Mouse (Mus musculus): ENCODE measurements around the gene Sox30. TPM values are rescaled to one million over a fixed set of nuclear protein-coding genes. Genes with fewer than 3 reads are reported as not detected.

Sox30 gene
- polyA plus RNA-seq, 1 experiment: 184 TPM

DNA sequence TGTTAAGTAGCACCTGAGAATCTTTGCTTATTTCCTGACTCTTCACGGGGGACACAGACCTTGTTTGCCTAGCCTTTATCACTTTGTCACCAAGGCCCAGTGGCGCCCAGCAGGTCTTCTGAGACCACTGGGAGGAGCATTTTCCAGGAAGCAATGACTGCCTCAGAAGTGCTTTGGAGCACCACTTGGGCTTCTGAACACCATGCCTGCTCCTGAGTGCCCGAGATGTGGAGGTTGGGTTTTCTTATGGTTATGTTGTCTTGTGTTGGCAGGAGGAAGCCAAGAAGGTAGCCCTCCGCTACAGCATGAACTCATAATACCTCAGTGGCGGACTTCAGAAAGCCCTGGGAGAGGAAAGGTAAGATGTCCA lies 80.5 kb downstream of the Sox30 start:
- no peaks in the 10 kb centered on the region; the same call in 1 of the 2 replicates for H3K27me3 ChIP-seq (ENCODE audit: control insufficient read depth, insufficient read depth, low read length)
- TF ChIP-seq CTCF (IDR thresholded peaks at IDR 0.05; ENCODE audit: control insufficient read depth, insufficient read depth, insufficient replicate concordance, low read depth, low read length): no peak
- H3K4me3 ChIP-seq (ENCODE audit: control insufficient read depth, low read depth, low read length): no peak overlapping the region
- no peaks in the 10 kb centered on the region for H3K36me3 ChIP-seq (ENCODE audit: control insufficient read depth, insufficient read depth, low read length)
- H3K27ac ChIP-seq (ENCODE audit: control insufficient read depth, insufficient read depth, low read depth, low read length): no peak overlapping the region
- peaks cover 12% of the 10 kb centered on the region for H3K4me1 ChIP-seq (ENCODE audit: control insufficient read depth, insufficient read depth, low read length)

DNA sequence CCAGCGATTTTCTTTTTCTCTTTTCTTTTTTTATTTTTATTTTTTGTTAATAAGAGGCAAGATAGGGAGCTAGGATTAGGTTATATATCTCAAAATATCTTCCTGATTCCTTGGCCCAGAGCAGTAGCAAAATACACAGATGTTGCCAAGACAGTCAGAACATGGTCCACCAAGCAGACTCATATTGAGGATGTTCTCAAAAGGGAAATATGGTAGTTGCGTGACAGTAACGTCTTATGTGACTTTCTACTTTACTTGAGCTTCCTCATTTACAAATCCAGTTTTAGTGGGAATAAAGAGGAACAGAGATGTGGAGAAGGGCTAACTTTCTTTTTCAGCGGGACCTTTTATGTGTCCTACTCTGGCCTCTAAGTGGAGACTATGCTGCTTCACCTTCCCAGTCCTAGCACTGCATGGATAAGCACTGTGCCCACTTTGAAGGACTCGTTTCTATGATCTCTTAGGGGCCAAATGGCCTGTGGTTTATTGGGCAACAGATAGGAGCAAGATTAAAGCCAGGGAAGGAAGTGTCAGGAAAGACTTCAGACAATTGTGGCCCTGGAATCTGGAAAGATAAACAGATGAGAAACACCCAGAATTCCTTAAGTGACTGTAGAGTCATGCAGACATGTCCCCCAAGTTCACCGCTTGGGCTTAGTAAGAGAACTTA lies 81.8 kb downstream of the Sox30 start:
- H3K27ac ChIP-seq (ENCODE audit: control insufficient read depth, insufficient read depth, low read depth, low read length): no peak overlapping the region
- no peaks in the 10 kb centered on the region for H3K36me3 ChIP-seq (ENCODE audit: control insufficient read depth, insufficient read depth, low read length)
- no peak for TF ChIP-seq CTCF (IDR thresholded peaks at IDR 0.05; ENCODE audit: control insufficient read depth, insufficient read depth, insufficient replicate concordance, low read depth, low read length)
- no peak for TF ChIP-seq POLR2A (IDR thresholded peaks at IDR 0.05; ENCODE audit: control insufficient read depth, low read depth, low read length)
- H3K4me3 ChIP-seq (ENCODE audit: control insufficient read depth, low read depth, low read length): no peak overlapping the region
- no peaks in the 10 kb centered on the region for H3K27me3 ChIP-seq (ENCODE audit: control insufficient read depth, insufficient read depth, low read length)
- H3K4me1 ChIP-seq (ENCODE audit: control insufficient read depth, insufficient read depth, low read length): peaks cover 1% of the 10 kb centered on the region; the same call in 1 of the 2 replicates

DNA sequence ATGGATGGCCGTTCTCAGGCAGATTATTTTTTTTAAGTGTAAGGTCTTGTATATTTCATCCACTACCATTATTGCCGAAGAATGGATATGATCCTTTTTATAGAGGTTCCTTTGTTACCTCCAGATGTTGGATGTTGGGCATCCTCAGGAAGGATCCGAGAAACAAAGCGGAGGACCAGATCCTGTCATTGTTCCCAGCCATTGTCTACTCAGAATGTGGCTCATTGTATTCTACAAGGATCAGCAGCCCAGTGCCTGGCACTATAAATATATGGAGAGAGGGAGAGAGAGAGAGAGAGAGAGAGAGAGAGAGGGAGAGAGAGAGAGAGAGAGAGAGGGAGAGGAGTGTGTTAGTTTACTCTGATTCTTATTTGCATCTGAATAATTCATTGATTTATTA lies 82.5 kb downstream of the Sox30 start:
- H3K4me1 ChIP-seq (ENCODE audit: control insufficient read depth, insufficient read depth, low read length): no peaks in the 10 kb centered on the region
- no peaks in the 10 kb centered on the region for H3K27me3 ChIP-seq (ENCODE audit: control insufficient read depth, insufficient read depth, low read length)
- no peaks in the 10 kb centered on the region for H3K36me3 ChIP-seq (ENCODE audit: control insufficient read depth, insufficient read depth, low read length)
- no peak for TF ChIP-seq POLR2A (IDR thresholded peaks at IDR 0.05; ENCODE audit: control insufficient read depth, low read depth, low read length)
- no peak for TF ChIP-seq CTCF (IDR thresholded peaks at IDR 0.05; ENCODE audit: control insufficient read depth, insufficient read depth, insufficient replicate concordance, low read depth, low read length)
- H3K27ac ChIP-seq (ENCODE audit: control insufficient read depth, insufficient read depth, low read depth, low read length): no peak overlapping the region
- H3K4me3 ChIP-seq (ENCODE audit: control insufficient read depth, low read depth, low read length): no peak overlapping the region

DNA sequence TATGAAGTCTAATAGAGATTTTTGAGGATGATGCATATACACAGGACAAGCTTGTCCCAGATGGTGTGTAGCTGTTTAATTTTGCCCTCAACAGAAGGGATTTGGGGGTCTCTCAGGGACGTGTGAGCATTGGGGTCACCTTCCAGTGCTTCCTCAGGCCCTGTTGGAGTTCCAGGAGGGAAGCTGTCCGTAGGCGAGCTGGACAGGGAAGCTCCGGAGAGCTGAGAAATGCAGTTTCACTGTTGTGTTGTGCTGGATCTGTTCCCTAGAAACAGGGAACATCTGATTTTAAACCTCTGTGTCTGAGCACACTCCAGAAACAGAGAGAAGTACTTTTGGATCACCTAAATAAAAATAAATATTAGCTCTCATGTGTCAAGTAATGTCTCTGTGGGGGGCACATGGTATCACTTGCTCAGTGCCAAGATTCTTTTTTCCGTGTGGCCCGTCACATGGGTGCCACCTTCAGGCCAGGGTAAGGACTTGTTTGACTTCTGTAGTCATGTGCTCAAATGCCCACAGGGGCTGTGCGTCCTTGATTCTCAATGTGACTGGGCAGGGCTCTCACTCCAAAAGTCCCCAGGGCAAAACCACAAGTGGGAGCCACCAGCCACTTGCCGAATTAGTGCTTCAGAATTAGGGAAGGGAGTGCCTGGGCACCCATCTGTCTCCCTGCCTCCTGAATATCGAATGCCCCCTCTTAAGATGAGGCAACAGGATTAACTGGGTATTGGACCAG lies 83.1 kb downstream of the Sox30 start:
- Histone ChIP-seq H3K4me1 (ENCODE audit: control insufficient read depth, insufficient read depth, low read length) (no peaks in the 10 kb centered on the region), H3K27ac (ENCODE audit: control insufficient read depth, insufficient read depth, low read depth, low read length) (no peak overlapping the region), H3K36me3 (ENCODE audit: control insufficient read depth, insufficient read depth, low read length) (no peaks in the 10 kb centered on the region), H3K4me3 (ENCODE audit: control insufficient read depth, low read depth, low read length) (no peak overlapping the region), H3K27me3 (ENCODE audit: control insufficient read depth, insufficient read depth, low read length) (no peaks in the 10 kb centered on the region)
- no peak for TF ChIP-seq POLR2A (IDR thresholded peaks at IDR 0.05; ENCODE audit: control insufficient read depth, low read depth, low read length)
- 0 out of 2 replicates have a peak, but pooled peaks have one; percentile 21 for TF ChIP-seq CTCF (IDR thresholded peaks at IDR 0.05; ENCODE audit: control insufficient read depth, insufficient read depth, insufficient replicate concordance, low read depth, low read length)

DNA sequence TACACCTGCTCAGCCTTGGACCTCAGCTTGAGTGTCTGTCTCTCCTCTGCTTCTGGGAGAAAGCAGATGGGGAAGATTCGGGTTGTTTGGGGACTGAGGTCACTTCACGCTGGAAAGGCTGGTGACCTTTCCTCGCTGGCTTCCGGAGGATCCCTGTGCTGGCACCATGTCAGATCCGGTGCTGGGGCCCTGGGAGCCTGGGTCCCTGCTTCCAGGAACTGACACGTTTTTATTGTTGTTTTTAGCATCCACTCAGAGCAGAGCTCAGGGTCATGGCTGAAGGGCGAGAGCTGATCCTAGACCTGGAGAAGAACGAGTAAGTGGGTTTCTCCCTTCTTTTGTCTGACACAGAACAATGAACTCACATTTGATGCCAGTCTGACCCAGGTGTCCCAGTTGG lies 84.7 kb downstream of the Sox30 start:
- Histone ChIP-seq H3K27ac (ENCODE audit: control insufficient read depth, insufficient read depth, low read depth, low read length) (no peak overlapping the region), H3K4me3 (ENCODE audit: control insufficient read depth, low read depth, low read length) (no peak overlapping the region), H3K36me3 (ENCODE audit: control insufficient read depth, insufficient read depth, low read length) (no peaks in the 10 kb centered on the region), H3K4me1 (ENCODE audit: control insufficient read depth, insufficient read depth, low read length) (peaks cover 2% of the 10 kb centered on the region), H3K27me3 (ENCODE audit: control insufficient read depth, insufficient read depth, low read length) (no peaks in the 10 kb centered on the region)
- TF ChIP-seq CTCF (IDR thresholded peaks at IDR 0.05; ENCODE audit: control insufficient read depth, insufficient read depth, insufficient replicate concordance, low read depth, low read length) (no peak), POLR2A (IDR thresholded peaks at IDR 0.05; ENCODE audit: control insufficient read depth, low read depth, low read length) (no peak)

DNA sequence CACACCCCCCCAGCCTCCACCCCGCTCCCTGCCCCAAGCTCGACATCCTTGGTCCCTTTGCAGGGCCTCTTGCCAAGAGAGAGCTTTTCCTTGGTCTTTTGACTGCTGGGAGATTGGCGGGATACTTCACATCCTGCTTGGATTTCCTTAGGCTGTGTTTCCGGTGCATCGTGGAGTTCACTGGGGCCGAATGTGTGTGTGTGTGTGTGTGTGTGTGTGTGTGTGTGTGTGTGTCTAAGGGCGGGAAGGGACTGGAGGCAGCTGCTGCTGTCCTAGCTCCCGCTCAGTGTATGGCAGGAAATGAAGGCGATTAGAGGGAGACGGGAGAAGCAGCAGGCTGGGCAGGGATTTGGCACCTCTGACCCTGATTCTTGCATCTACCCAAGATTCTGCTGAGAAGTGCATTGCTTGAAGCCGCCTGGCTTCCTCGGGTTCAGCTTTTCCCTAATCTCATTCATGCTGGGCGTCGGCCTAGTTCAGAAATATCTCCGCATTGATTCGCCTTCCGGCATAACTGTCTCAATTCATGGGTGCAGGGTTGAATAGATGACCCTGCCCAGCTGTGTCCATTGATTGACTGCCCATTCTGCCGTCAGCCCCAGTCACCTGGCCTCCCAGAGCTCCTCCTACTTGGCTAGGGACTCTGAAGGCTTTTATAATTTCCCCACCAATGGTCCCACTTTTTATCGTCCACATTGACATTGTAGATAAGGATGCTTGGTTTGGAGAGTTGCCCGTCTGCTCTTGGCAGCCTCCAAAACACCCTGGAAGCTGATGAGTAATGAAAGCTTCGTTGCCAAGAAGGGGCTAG lies 85.3 kb downstream of the Sox30 start:
- H3K4me1 ChIP-seq (ENCODE audit: control insufficient read depth, insufficient read depth, low read length): peaks cover 2% of the 10 kb centered on the region
- no peaks in the 10 kb centered on the region for H3K27me3 ChIP-seq (ENCODE audit: control insufficient read depth, insufficient read depth, low read length)
- H3K4me3 ChIP-seq (ENCODE audit: control insufficient read depth, low read depth, low read length): no peak overlapping the region
- no peak for TF ChIP-seq CTCF (IDR thresholded peaks at IDR 0.05; ENCODE audit: control insufficient read depth, insufficient read depth, insufficient replicate concordance, low read depth, low read length)
- no peak for TF ChIP-seq POLR2A (IDR thresholded peaks at IDR 0.05; ENCODE audit: control insufficient read depth, low read depth, low read length)
- no peak overlapping the region; the same call in 1 of the 2 replicates for H3K27ac ChIP-seq (ENCODE audit: control insufficient read depth, insufficient read depth, low read depth, low read length)
- no peaks in the 10 kb centered on the region for H3K36me3 ChIP-seq (ENCODE audit: control insufficient read depth, insufficient read depth, low read length)

Other genes with a start within 250 kb of the Sox30 start
- gene Clint1, start 128.3 kb upstream of the Sox30 start, polyA plus RNA-seq (2012; rRNA removed): 45.6 and 46.6 TPM in 2 replicates
- gene Lsm11, start 35.4 kb upstream of the Sox30 start, polyA plus RNA-seq (2012; rRNA removed): 1.5 and 1.6 TPM in 2 replicates
- gene Thg1l, start 24.8 kb upstream of the Sox30 start, polyA plus RNA-seq (2012; rRNA removed): 32.5 and 32.7 TPM in 2 replicates
- 5.5 and 6.9 TPM in 2 replicates for gene Gm12166, start 72.0 kb downstream of the Sox30 start, polyA plus RNA-seq (2012; rRNA removed)
- gene Adam19, start 75.7 kb downstream of the Sox30 start, polyA plus RNA-seq (2012; rRNA removed): 1.0 and 1.1 TPM in 2 replicates
- 0.07 and 0.25 TPM in 2 replicates for gene Nipal4, start 186.2 kb downstream of the Sox30 start, polyA plus RNA-seq (2012; rRNA removed)

Measured in testis, adult 2 months (tissue).